ENCODE assay signal across 8 mouse cellular contexts in the genomic region with DNA sequence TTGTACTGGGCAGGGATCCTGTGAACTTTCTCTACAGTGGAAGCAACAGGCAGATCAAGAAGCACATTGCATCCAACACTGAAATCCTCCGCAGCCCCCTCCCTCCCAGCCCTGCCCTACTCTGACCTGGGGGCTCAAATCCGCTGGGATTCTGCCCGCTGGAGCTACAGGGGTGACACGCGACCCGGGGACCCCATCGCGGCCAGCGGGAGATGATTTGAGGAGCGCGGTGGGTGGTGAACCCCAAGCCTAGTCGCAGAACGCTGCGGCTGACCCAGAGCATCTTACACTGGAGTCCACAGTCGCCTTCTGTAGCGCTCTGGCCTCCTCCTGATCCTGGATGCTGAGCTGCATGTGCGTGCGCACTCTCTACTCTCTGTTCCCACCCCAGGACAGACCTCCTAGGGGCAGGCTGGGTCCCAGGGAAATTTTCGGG. TPM values are rescaled to one million over a fixed set of nuclear protein-coding genes. Genes with fewer than 3 reads are reported as not detected.
DNase-seq lines count a peak whose midpoint lies in the region; ATAC-seq and TF ChIP-seq lines count a peak whose summit lies in the region.

Gene Fam162b (minus strand): TSS at position 379 of the 436 bp plus-strand sequence.

- H3K9me3 ChIP-seq in kidney, postnatal 0 days (replicated peaks; ENCODE audit: low read length), result no peaks in the 10 kb centered on the region
- H3K9me3 ChIP-seq in forebrain, embryonic 14.5 days (replicated peaks; ENCODE audit: control insufficient read depth, low read length), result no peaks in the 10 kb centered on the region
- H3K9me3 ChIP-seq in liver, embryonic 13.5 days (replicated peaks), result no peaks in the 10 kb centered on the region

- H3K9ac ChIP-seq in kidney, postnatal 0 days (ENCODE audit: low read depth, low read length), result no peak within 1 kb of the TSS
- no peak within 1 kb of the TSS for H3K9ac ChIP-seq in forebrain, embryonic 14.5 days (ENCODE audit: low read length)
- no peak within 1 kb of the TSS for H3K9ac ChIP-seq in liver, embryonic 13.5 days

- peak within 1 kb of the TSS; percentile 50 for H3K4me2 ChIP-seq in kidney, postnatal 0 days (ENCODE audit: low read length)
- H3K4me2 ChIP-seq in forebrain, embryonic 14.5 days (ENCODE audit: low read length), result peak within 1 kb of the TSS; percentile 44
- H3K4me2 ChIP-seq in liver, embryonic 13.5 days, result 0 out of 2 replicates have a peak within 1 kb of the TSS, but pooled peaks have one; percentile 19

- peak within 1 kb of the TSS; percentile 11; the same call in 1 of the 2 replicates for H3K4me3 ChIP-seq in kidney, postnatal 0 days (replicated peaks; ENCODE audit: low read depth, low read length)
- H3K4me3 ChIP-seq in forebrain, embryonic 14.5 days (ENCODE audit: low read depth, low read length), result peak within 1 kb of the TSS; percentile 13
- no peak within 1 kb of the TSS for H3K4me3 ChIP-seq in liver, embryonic 13.5 days (replicated peaks)
- H3K4me3 ChIP-seq in small intestine, adult 2 months (ENCODE audit: low read depth, low read length), result peak within 1 kb of the TSS; percentile 40; the same call in 1 of the 2 replicates
- no peak within 1 kb of the TSS for H3K4me3 ChIP-seq in left cerebral cortex, adult 2 months

- peak; percentile 57; the same call in 1 of the 2 replicates for ATAC-seq in kidney, postnatal 0 days (replicated peaks; ENCODE audit: low FRiP score, low read depth)
- ATAC-seq in forebrain, embryonic 14.5 days, result no peak
- ATAC-seq in liver, embryonic 13.5 days (ENCODE audit: low read depth), result no peak

- no peaks in the 10 kb centered on the region for H3K4me1 ChIP-seq in kidney, postnatal 0 days (replicated peaks; ENCODE audit: insufficient read depth, low read length)
- no peaks in the 10 kb centered on the region for H3K4me1 ChIP-seq in forebrain, embryonic 14.5 days (ENCODE audit: control insufficient read depth, insufficient read depth, low read length)
- no peaks in the 10 kb centered on the region for H3K4me1 ChIP-seq in liver, embryonic 13.5 days (replicated peaks)
- peaks cover 4% of the 10 kb centered on the region for H3K4me1 ChIP-seq in small intestine, adult 2 months (ENCODE audit: control insufficient read depth, insufficient read depth, insufficient read length, low read length)

- no peak within 1 kb of the TSS for H3K27ac ChIP-seq in kidney, postnatal 0 days
- H3K27ac ChIP-seq in forebrain, embryonic 14.5 days (ENCODE audit: low read depth, low read length), result no peak within 1 kb of the TSS
- no peak within 1 kb of the TSS for H3K27ac ChIP-seq in liver, embryonic 13.5 days
- no peak within 1 kb of the TSS; the same call in 1 of the 2 replicates for H3K27ac ChIP-seq in small intestine, adult 2 months (ENCODE audit: insufficient read depth, low read depth, low read length)
- H3K27ac ChIP-seq in left cerebral cortex, adult 2 months, result no peak within 1 kb of the TSS

- no peaks in the 10 kb centered on the region for H3K27me3 ChIP-seq in kidney, postnatal 0 days (ENCODE audit: insufficient read depth, low read length)
- H3K27me3 ChIP-seq in forebrain, embryonic 14.5 days (replicated peaks; ENCODE audit: control insufficient read depth, insufficient read depth, low read length), result 0 out of 2 replicates have a peak, but pooled peaks cover 7% of the 10 kb centered on the region
- H3K27me3 ChIP-seq in liver, embryonic 13.5 days, result peaks cover 16% of the 10 kb centered on the region
- no peaks in the 10 kb centered on the region for H3K27me3 ChIP-seq in small intestine, adult 2 months (ENCODE audit: control insufficient read depth, insufficient read depth, low read length)

- WGBS in kidney, postnatal 0 days, result 2% methylated on average over 19 of the region's 19 CpGs
- WGBS in forebrain, embryonic 14.5 days, result 5% methylated on average over 19 of the region's 19 CpGs
- 3% methylated on average over 19 of the region's 19 CpGs for WGBS in liver, embryonic 13.5 days (ENCODE audit: insufficient replicate concordance)
- WGBS in small intestine, adult 2 months, result 14% methylated on average over 19 of the region's 19 CpGs

- intact Hi-C loops in left cerebral cortex, adult 2 months (cut with DNase I), result no loop called here

- peak; percentile 25 for DNase-seq in kidney, postnatal 0 days (ENCODE audit: low spot score)
- no peak for DNase-seq in kidney, postnatal 10 days
- DNase-seq in forebrain, embryonic 14.5 days (ENCODE audit: low spot score), result no peak
- DNase-seq in liver, embryonic 13.5 days, result no peak
- no peak for DNase-seq in ovary, postnatal 10 days (ENCODE audit: low spot score)
- DNase-seq in B cell, adult 2 months, result no peak
- no peak for DNase-seq in left cerebral cortex, adult 2 months (ENCODE audit: extremely low spot score in 1 of 2, low spot score in 2 of 2)

- no peak for TF ChIP-seq CTCF in kidney, postnatal 0 days (IDR thresholded peaks at IDR 0.05; ENCODE audit: low read depth)
- no peak for TF ChIP-seq CTCF in small intestine, adult 2 months (IDR thresholded peaks at IDR 0.05; ENCODE audit: extremely low read depth, insufficient read length, insufficient replicate concordance, low read depth, low read length)
- no peak for TF ChIP-seq CTCF in left cerebral cortex, adult 2 months (IDR thresholded peaks at IDR 0.05)

- no peak for TF ChIP-seq POLR2A in small intestine, adult 2 months (IDR thresholded peaks at IDR 0.05; ENCODE audit: low read depth, low read length)

- H3K36me3 ChIP-seq in kidney, postnatal 0 days (ENCODE audit: insufficient read depth, low read length), result no peaks in the 10 kb centered on the region
- H3K36me3 ChIP-seq in forebrain, embryonic 14.5 days (ENCODE audit: control insufficient read depth, insufficient read depth, low read length), result no peaks in the 10 kb centered on the region
- H3K36me3 ChIP-seq in liver, embryonic 13.5 days, result no peaks in the 10 kb centered on the region
- H3K36me3 ChIP-seq in small intestine, adult 2 months (ENCODE audit: control insufficient read depth, insufficient read depth, low read length), result no peaks in the 10 kb centered on the region

RNA-seq across cellular contexts. Expression of gene Fam162b, which starts in this region (rescaled TPM):
- 1.6 and 2.0 TPM in 2 replicates for polyA plus RNA-seq in kidney, postnatal 0 days (2015; fragmentation: Nextera tagmentation; extraction: Ambion mirVana)
- 3.3 and 4.7 TPM in 2 replicates for polyA plus RNA-seq in forebrain, embryonic 14.5 days (2014; fragmentation: Nextera tagmentation; extraction: Ambion mirVana)
- polyA plus RNA-seq in liver, embryonic 13.5 days (2015; fragmentation: Nextera tagmentation; extraction: Ambion mirVana), result not detected in 2 replicates
- polyA plus RNA-seq in small intestine, adult 2 months (2012; rRNA removed), result 1.1 TPM in 1 of 2 replicates, not detected in the other
- total RNA-seq in left cerebral cortex, adult 2 months (2021), result not detected

Comparison
In these comparisons a context has a peak if more than half of its experiments do, and no peak if none do; other contexts are left out.
1. H3K4me3 ChIP-seq: peak in kidney, postnatal 0 days (single experiment), forebrain, embryonic 14.5 days (single experiment) and small intestine, adult 2 months (single experiment); none in liver, embryonic 13.5 days (single experiment) and left cerebral cortex, adult 2 months (single experiment).
2. Peak in every context shown above with its lines, with median percentiles within 50 percentile points of each other: H3K4me2 ChIP-seq.